Mouse (Mus musculus): ENCODE measurements at regions not wholly inside any gene's neighbourhood (a gene's known extent, or its start where the extent isn't known, plus 50 kb on each side); places are given as distances from the start of the nearest gene placed in this dataset.

DNA sequence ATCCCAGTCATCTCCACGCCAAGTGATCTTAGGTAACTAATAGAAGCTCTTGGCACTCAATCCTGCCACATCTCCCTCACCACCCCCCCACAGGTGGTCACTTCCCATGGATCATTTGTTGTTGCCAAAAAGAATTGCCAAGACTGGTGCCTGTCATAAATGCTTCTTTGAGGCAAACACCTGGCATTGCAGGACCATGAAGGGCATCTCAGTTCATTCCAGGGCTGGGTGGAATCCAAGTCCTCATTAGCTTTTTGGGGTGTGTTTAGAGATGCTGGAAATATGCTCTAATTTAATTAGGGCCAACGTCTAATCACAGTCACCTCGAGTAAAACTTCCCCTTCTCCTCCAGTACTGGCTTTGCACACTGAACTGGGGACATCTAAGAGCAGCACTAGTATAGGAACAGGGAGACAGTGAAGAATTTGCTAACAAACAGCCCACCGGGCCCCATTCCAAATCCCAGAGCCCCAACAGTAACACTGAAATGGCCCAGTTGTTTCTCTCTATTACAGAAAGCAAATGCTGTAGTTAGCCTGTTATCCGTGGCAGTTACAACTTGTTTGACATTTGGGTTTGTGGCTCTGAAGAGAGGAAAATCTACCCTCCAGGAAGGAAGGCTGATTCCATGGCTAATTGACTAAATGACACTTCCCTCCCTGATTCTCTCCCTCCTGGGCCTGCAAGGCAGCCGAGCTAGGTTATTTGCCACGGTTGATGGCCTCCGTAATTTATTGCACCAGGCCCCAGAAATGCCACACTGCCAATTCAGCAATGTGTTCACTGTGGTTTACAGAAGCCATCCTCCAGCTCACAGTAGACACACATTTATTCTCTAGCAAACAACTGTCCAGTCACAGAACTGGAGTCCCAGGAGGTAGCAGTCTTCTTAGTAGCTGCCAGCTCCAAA is 164.2 kb upstream of the Bdnf start:
- Histone ChIP-seq H3K4me1 (replicated peaks; ENCODE audit: control insufficient read depth, insufficient read depth) (0 out of 2 replicates have a peak, but pooled peaks cover 2% of the 10 kb centered on the region), H3K27ac (replicated peaks) (no peak overlapping the region), H3K9ac (ENCODE audit: low read length) (no peak overlapping the region), H3K4me3 (ENCODE audit: low read depth, low read length) (no peak overlapping the region), H3K4me2 (replicated peaks; ENCODE audit: low read depth) (no peak overlapping the region), H3K9me3 (ENCODE audit: control insufficient read depth, low read length) (no peaks in the 10 kb centered on the region), H3K27me3 (ENCODE audit: control insufficient read depth, insufficient read depth, low read length) (no peaks in the 10 kb centered on the region), H3K36me3 (ENCODE audit: control insufficient read depth, insufficient read depth, low read length) (no peaks in the 10 kb centered on the region)
- DNase-seq (ENCODE audit: low spot score) = no peak
- WGBS = 53% methylated on average over 8 of the region's 8 CpGs
- TF ChIP-seq EP300 (optimal IDR thresholded peaks at IDR 0.05) (no peak), CTCF (IDR thresholded peaks at IDR 0.05; ENCODE audit: low read depth) (no peak)
- ATAC-seq (ENCODE audit: low FRiP score, low TSS enrichment) = no peak

- Histone ChIP-seq H3K9me3 (ENCODE audit: control insufficient read depth, low read length) (no peaks in the 10 kb centered on the region), H3K36me3 (ENCODE audit: control insufficient read depth, insufficient read depth, low read length) (no peaks in the 10 kb centered on the region), H3K4me3 (ENCODE audit: low read depth, low read length) (no peak overlapping the region), H3K9ac (ENCODE audit: low read length) (no peak overlapping the region), H3K4me1 (replicated peaks; ENCODE audit: control insufficient read depth, insufficient read depth) (0 out of 2 replicates have a peak, but pooled peaks cover 2% of the 10 kb centered on the region), H3K4me2 (replicated peaks; ENCODE audit: low read depth) (no peak overlapping the region), H3K27ac (replicated peaks) (no peak overlapping the region), H3K27me3 (ENCODE audit: control insufficient read depth, insufficient read depth, low read length) (no peaks in the 10 kb centered on the region)
- no peak for ATAC-seq (ENCODE audit: low FRiP score, low TSS enrichment)
- 56% methylated on average over 4 of the region's 4 CpGs for WGBS
- no peak for TF ChIP-seq EP300 (optimal IDR thresholded peaks at IDR 0.05)
- TF ChIP-seq CTCF (IDR thresholded peaks at IDR 0.05; ENCODE audit: low read depth) = no peak
- no peak for DNase-seq (ENCODE audit: low spot score)
Observed at GRCm38 (mm10) chr2:109511142-109511541, 163.4 kb upstream of the Bdnf start.

DNA sequence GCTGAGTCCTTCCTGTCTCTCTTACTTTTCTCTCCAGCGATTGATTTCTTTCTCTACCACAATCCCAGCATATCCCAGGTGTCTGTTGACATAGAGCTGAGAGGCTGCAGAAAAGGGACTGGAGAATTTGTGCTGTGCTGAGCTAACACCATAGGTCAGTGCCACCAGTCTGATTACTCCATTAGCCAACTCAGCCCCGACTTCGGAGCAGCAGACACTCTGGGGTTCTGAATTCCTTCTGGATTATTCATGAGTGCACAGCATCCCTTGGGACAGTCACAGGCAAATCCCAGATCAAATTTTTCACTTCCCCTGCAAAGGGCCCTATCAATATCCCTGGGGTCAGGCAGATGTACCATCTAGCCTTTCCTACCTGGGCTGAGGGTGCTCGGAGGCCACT is 155.2 kb upstream of the Bdnf start:
- no peak overlapping the region for H3K27ac ChIP-seq (replicated peaks)
- no peaks in the 10 kb centered on the region for H3K36me3 ChIP-seq (ENCODE audit: control insufficient read depth, insufficient read depth, low read length)
- TF ChIP-seq CTCF (IDR thresholded peaks at IDR 0.05; ENCODE audit: low read depth) = no peak
- no peak for TF ChIP-seq EP300 (optimal IDR thresholded peaks at IDR 0.05)
- H3K9me3 ChIP-seq (ENCODE audit: control insufficient read depth, low read length) = no peaks in the 10 kb centered on the region
- H3K9ac ChIP-seq (ENCODE audit: low read length) = no peak overlapping the region
- no peak for ATAC-seq (ENCODE audit: low FRiP score, low TSS enrichment)
- H3K4me1 ChIP-seq (replicated peaks; ENCODE audit: control insufficient read depth, insufficient read depth) = no peaks in the 10 kb centered on the region
- H3K4me2 ChIP-seq (replicated peaks; ENCODE audit: low read depth) = no peak overlapping the region
- 59% methylated on average over 4 of the region's 4 CpGs for whole genome bisulfite sequencing
- no peak overlapping the region for H3K4me3 ChIP-seq (ENCODE audit: low read depth, low read length)
- no peak for DNase-seq (ENCODE audit: low spot score)
- no peaks in the 10 kb centered on the region for H3K27me3 ChIP-seq (ENCODE audit: control insufficient read depth, insufficient read depth, low read length)

- Histone ChIP-seq H3K4me2 (replicated peaks; ENCODE audit: low read depth) (no peak overlapping the region), H3K36me3 (ENCODE audit: control insufficient read depth, insufficient read depth, low read length) (no peaks in the 10 kb centered on the region), H3K27ac (replicated peaks) (no peak overlapping the region), H3K4me3 (ENCODE audit: low read depth, low read length) (no peak overlapping the region), H3K9me3 (ENCODE audit: control insufficient read depth, low read length) (no peaks in the 10 kb centered on the region), H3K9ac (ENCODE audit: low read length) (no peak overlapping the region), H3K4me1 (replicated peaks; ENCODE audit: control insufficient read depth, insufficient read depth) (no peaks in the 10 kb centered on the region), H3K27me3 (ENCODE audit: control insufficient read depth, insufficient read depth, low read length) (no peaks in the 10 kb centered on the region)
- WGBS = 34% methylated on average over 3 of the region's 3 CpGs
- ATAC-seq (ENCODE audit: low FRiP score, low TSS enrichment) = no peak
- DNase-seq (ENCODE audit: low spot score) = no peak
- TF ChIP-seq CTCF (IDR thresholded peaks at IDR 0.05; ENCODE audit: low read depth) (no peak), EP300 (optimal IDR thresholded peaks at IDR 0.05) (no peak)
Observed at GRCm38 (mm10) chr2:109520471-109520870, 154.0 kb upstream of the Bdnf start.

GRCm38 (mm10) chr2:109539519-109539918 is 135.0 kb upstream of the Bdnf start:
- no peak overlapping the region for H3K27ac ChIP-seq (replicated peaks)

DNA sequence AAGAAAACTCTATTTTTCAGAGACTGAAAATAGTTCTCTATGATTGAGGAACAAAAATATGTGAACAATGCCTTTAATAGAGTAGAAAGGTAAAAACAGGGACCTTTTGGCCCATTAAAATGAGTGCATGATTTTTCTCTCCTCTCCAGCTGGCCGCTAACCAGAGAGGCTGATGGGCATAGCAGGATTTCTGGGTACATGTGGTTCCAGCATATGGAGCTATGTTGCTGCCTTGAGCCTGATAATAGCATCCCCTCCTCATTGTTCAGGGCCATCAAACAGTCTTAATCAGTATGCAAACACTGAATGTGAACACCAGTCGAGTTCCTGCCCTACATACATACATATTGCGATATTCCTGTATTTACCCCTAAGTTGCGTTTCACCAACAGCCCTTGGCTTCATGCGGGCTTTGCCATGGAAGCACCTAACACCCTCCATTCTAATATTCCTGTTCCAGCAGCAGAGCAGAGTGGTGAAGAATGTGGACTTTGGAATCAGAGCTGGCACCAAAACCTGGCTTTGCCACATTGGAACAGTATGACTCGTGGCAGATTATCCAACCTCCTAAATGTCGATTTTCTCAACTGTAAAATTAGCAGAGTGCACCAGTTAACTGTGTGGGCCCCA is 127.9 kb upstream of the Bdnf start:
- 64% methylated on average over 7 of the region's 7 CpGs for WGBS
- H3K36me3 ChIP-seq (ENCODE audit: control insufficient read depth, insufficient read depth, low read length) = no peaks in the 10 kb centered on the region
- no peaks in the 10 kb centered on the region for H3K9me3 ChIP-seq (ENCODE audit: control insufficient read depth, low read length)
- no peak overlapping the region for H3K4me2 ChIP-seq (replicated peaks; ENCODE audit: low read depth)
- no peak overlapping the region for H3K27ac ChIP-seq (replicated peaks)
- H3K4me3 ChIP-seq (ENCODE audit: low read depth, low read length) = no peak overlapping the region
- H3K4me1 ChIP-seq (replicated peaks; ENCODE audit: control insufficient read depth, insufficient read depth) = no peaks in the 10 kb centered on the region
- DNase-seq (ENCODE audit: low spot score) (no peak), ATAC-seq (ENCODE audit: low FRiP score, low TSS enrichment) (no peak)
- no peaks in the 10 kb centered on the region for H3K27me3 ChIP-seq (ENCODE audit: control insufficient read depth, insufficient read depth, low read length)
- TF ChIP-seq CTCF (IDR thresholded peaks at IDR 0.05; ENCODE audit: low read depth) (no peak), EP300 (optimal IDR thresholded peaks at IDR 0.05) (no peak)
- no peak overlapping the region for H3K9ac ChIP-seq (ENCODE audit: low read length)

More at GRCm38 (mm10) chr2:109539519-109539918, 135.0 kb upstream of the Bdnf start:
- DNase-seq (ENCODE audit: low spot score) (no peak), ATAC-seq (ENCODE audit: low FRiP score, low TSS enrichment) (no peak)
- Histone ChIP-seq H3K4me2 (replicated peaks; ENCODE audit: low read depth) (no peak overlapping the region), H3K9me3 (ENCODE audit: control insufficient read depth, low read length) (no peaks in the 10 kb centered on the region), H3K4me3 (ENCODE audit: low read depth, low read length) (no peak overlapping the region), H3K27me3 (ENCODE audit: control insufficient read depth, insufficient read depth, low read length) (no peaks in the 10 kb centered on the region), H3K36me3 (ENCODE audit: control insufficient read depth, insufficient read depth, low read length) (no peaks in the 10 kb centered on the region), H3K4me1 (replicated peaks; ENCODE audit: control insufficient read depth, insufficient read depth) (no peaks in the 10 kb centered on the region), H3K9ac (ENCODE audit: low read length) (no peak overlapping the region)
- TF ChIP-seq CTCF (IDR thresholded peaks at IDR 0.05; ENCODE audit: low read depth) (peak; percentile 22), EP300 (optimal IDR thresholded peaks at IDR 0.05) (no peak)
- 47% methylated on average over 1 of the region's 1 CpGs for WGBS

All from stomach, postnatal 0 days (tissue).